Mouse (Mus musculus): ENCODE data around the gene Ttyh2.

GRCm38 (mm10) chr11:114690192-114690591, 15.0 kb downstream of the Ttyh2 start:
- TF ChIP-seq CTCF (IDR thresholded peaks at IDR 0.05; ENCODE audit: control insufficient read depth, insufficient read depth, low read length) (no peak), POLR2A (IDR thresholded peaks at IDR 0.05; ENCODE audit: borderline replicate concordance, control insufficient read depth, low read depth, low read length) (no peak)

Measured in bone marrow, adult 2 months (tissue).